Mouse (Mus musculus): ENCODE measurements at regions not wholly inside any gene's neighbourhood (a gene's known extent, or its start where the extent isn't known, plus 50 kb on each side); places are given as distances from the start of the nearest gene placed in this dataset.
"Not testable (repeated sequence)": the region's sequence is repeated elsewhere in the genome, so short reads cannot be mapped to it uniquely, and the experiment has no call there.

DNA sequence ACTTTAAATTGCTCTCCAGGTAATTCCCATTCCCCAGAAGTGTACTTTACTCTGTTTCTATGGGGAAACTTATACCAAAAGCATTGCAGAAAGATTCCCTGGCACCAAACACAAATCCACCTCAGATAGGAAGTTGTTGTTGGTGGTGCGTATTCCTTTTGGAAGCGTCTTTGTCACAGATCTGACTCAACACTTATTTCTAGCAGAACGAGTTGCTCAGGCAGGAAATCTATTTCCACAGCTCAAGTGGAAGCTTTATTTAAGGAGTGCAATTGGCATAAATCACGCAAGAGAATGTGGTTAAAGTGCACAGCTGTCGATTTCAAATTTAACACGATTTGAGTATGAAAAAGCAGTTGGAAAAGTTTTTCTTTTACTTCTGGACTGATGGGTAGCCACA lies 436.9 kb upstream of the Ghitm start:
- H3K27ac ChIP-seq (replicated peaks) = no peak overlapping the region
- no peak for ATAC-seq (ENCODE audit: low read depth)
- no peaks in the 10 kb centered on the region for H3K9me3 ChIP-seq
- no peaks in the 10 kb centered on the region for H3K27me3 ChIP-seq
- WGBS = 84% methylated on average over 6 of the region's 6 CpGs
- no peak overlapping the region for H3K4me2 ChIP-seq
- no peaks in the 10 kb centered on the region for H3K4me1 ChIP-seq (replicated peaks)
- no peak overlapping the region for H3K4me3 ChIP-seq
- H3K9ac ChIP-seq = no peak overlapping the region
- no peaks in the 10 kb centered on the region for H3K36me3 ChIP-seq

DNA sequence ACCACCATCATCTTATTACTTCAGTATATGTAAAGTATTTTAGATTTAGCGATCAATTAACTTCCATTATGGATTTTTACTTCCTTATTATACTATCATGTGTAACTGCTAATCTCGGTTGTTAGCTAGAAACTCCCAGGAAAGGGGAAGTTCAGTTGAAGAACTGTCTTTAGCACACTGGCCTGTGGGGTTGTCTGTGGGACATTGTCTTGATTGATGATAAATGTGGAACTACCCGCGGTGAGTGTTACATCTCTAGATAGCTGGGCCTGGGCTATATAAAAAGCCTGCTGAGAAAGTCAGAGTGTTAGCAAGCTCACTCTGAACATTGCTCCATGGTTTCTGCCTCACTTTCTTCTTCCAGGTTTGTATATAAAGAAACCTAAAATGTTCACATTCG lies 423.2 kb upstream of the Ghitm start:
- Histone ChIP-seq H3K27ac (replicated peaks) (no peak overlapping the region), H3K4me1 (replicated peaks) (no peaks in the 10 kb centered on the region), H3K4me2 (no peak overlapping the region), H3K36me3 (no peaks in the 10 kb centered on the region), H3K4me3 (no peak overlapping the region), H3K27me3 (no peaks in the 10 kb centered on the region), H3K9ac (no peak overlapping the region), H3K9me3 (no peaks in the 10 kb centered on the region)
- ATAC-seq (ENCODE audit: low read depth) = no peak
- WGBS = 83% methylated on average over 5 of the region's 5 CpGs

DNA sequence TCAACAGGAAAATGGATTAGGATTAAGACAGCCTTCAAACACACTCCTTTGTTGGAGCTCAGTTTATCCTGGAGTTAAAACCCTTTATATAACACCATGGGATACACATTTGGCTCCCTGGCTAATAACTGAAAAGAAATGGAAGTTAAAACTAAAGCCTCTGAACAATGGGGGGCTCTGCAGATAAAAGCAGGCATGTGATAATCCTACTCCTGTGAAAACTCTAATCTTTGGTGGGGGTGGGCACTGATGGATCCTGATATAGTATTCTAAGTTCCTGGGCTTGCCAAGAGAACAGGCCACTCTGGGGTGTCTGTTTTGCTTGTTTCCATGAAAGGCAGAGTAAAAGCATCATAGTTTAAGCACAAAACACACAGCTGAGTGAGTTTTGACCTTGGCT lies 388.5 kb upstream of the Ghitm start:
- Histone ChIP-seq H3K4me1 (replicated peaks) (no peaks in the 10 kb centered on the region), H3K36me3 (no peaks in the 10 kb centered on the region), H3K27me3 (no peaks in the 10 kb centered on the region), H3K4me3 (no peak overlapping the region), H3K4me2 (no peak overlapping the region), H3K27ac (replicated peaks) (no peak overlapping the region), H3K9me3 (no peaks in the 10 kb centered on the region), H3K9ac (no peak overlapping the region)
- ATAC-seq (ENCODE audit: low read depth) = no peak

DNA sequence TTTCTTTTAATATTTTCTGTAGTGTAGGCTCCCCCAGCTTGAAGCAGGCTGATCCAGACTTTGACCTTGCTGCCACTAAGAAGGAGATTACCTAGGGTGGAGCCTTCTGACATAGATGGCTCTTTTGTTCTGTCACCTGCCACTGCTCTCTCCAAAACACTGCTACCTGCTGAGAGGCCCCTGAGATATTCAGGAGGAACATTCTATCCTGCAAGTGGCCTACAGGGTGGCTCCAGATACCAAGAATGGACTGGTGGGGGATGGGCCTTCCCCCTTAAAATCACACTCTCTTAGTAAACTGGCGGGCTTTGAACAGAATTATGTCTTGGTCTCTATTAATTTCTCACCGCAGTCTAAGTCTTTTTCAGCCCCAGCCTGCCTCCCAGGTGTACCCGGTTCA lies 385.6 kb upstream of the Ghitm start:
- not testable (repeated sequence) for H3K4me2 ChIP-seq; H3K27me3 ChIP-seq; ATAC-seq (ENCODE audit: low read depth); H3K9ac ChIP-seq; H3K4me1 ChIP-seq (replicated peaks); H3K36me3 ChIP-seq; H3K4me3 ChIP-seq; H3K27ac ChIP-seq (replicated peaks); H3K9me3 ChIP-seq
- 88% methylated on average over 3 of the region's 3 CpGs for WGBS

DNA sequence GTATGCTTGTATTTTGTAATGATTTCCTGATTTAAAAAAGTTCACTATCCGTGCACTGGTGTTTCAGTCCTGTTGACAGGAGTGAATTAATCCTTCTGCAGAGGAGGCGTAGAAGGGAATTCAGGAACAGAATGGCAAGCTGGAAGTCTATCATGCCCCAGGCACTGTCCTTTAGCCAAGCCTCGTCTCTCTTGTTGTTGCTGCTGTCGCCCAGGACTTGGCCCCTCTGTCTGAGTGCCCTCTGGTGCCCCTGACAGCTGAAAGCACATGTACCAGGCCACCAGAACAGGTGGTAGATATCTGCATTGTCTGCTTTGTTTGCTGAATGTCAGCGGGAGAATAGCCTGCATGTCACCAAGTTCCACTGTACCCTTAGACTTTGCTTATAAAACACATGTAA lies 370.2 kb upstream of the Ghitm start:
- no peak overlapping the region for H3K4me2 ChIP-seq
- ATAC-seq (ENCODE audit: low read depth) = no peak
- H3K9ac ChIP-seq = no peak overlapping the region
- no peaks in the 10 kb centered on the region for H3K4me1 ChIP-seq (replicated peaks)
- H3K27me3 ChIP-seq = no peaks in the 10 kb centered on the region
- H3K36me3 ChIP-seq = no peaks in the 10 kb centered on the region
- H3K27ac ChIP-seq (replicated peaks) = no peak overlapping the region
- no peak overlapping the region for H3K4me3 ChIP-seq
- WGBS = 76% methylated on average over 5 of the region's 5 CpGs
- H3K9me3 ChIP-seq = no peaks in the 10 kb centered on the region

DNA sequence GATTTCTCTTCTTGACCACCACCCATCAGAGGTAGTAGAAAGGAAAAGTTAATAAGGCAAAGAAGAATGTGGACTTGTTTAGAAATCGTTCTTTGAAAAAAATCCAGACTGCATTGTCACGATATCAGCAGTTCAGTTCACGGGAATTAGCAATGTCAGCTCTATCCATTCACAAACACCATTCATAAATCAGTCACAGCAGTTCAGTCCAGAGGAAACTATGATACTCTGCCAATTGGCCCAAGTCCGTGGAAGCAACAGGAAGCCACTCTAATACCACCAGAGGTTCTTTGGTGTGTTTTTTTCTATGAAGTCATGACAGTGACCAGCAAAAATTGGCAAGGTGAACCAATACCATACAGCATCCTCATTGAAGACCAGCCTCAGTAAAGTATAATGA lies 355.6 kb upstream of the Ghitm start:
- no peak overlapping the region for H3K4me2 ChIP-seq
- H3K9me3 ChIP-seq = no peaks in the 10 kb centered on the region
- no peaks in the 10 kb centered on the region for H3K36me3 ChIP-seq
- WGBS = 56% methylated on average over 4 of the region's 4 CpGs
- ATAC-seq (ENCODE audit: low read depth) = no peak
- H3K4me3 ChIP-seq = no peak overlapping the region
- H3K27me3 ChIP-seq = no peaks in the 10 kb centered on the region
- no peak overlapping the region for H3K27ac ChIP-seq (replicated peaks)
- H3K9ac ChIP-seq = no peak overlapping the region
- H3K4me1 ChIP-seq (replicated peaks) = no peaks in the 10 kb centered on the region

DNA sequence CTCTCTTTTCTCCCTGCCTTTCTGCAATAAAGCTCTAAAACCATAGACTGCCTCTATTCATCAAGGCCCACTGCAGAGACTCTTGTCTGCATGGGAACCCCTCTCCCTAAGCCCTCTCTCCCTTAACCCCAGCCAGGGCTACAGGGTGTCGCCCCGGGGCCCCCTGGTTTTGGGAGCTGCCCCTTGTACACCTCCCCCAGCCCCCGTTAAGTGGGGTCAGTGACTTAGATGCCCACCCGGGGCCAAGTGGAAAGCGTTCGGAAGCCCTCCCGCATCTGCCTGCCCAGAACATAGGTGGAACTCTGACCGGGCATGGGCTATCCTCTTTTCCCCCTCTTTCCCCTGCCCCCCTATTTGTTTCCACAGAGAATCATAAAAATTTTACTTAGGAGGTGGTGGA lies 350.2 kb upstream of the Ghitm start:
- H3K36me3 ChIP-seq = no peaks in the 10 kb centered on the region
- no peak overlapping the region for H3K4me2 ChIP-seq
- no peak for ATAC-seq (ENCODE audit: low read depth)
- 92% methylated on average over 8 of the region's 8 CpGs for WGBS
- H3K9ac ChIP-seq = no peak overlapping the region
- H3K4me3 ChIP-seq = no peak overlapping the region
- H3K27ac ChIP-seq (replicated peaks) = no peak overlapping the region
- no peaks in the 10 kb centered on the region for H3K9me3 ChIP-seq
- H3K27me3 ChIP-seq = no peaks in the 10 kb centered on the region
- no peaks in the 10 kb centered on the region for H3K4me1 ChIP-seq (replicated peaks)

DNA sequence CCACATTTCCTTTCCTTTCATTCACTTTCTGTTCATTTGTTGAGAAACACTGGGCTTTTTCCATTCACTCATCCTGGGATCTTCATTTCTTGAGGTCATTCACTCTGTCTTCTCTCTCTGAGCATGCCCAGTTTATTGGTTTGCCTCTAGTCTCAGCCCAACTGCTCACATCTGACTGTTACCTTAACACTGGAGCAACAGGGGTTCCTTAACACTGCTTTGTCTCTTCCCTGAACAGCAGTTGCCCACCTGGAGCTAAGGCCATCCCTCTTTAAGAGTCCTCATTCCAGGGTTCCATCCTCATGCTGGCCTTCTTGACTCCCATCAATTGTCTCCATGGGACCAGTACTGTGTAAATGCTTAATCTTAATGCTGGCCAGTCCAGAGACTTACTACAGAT lies 342.5 kb upstream of the Ghitm start:
- no peak for ATAC-seq (ENCODE audit: low read depth)
- Histone ChIP-seq H3K4me3 (no peak overlapping the region), H3K36me3 (no peaks in the 10 kb centered on the region), H3K9me3 (no peaks in the 10 kb centered on the region), H3K9ac (no peak overlapping the region), H3K27ac (replicated peaks) (no peak overlapping the region), H3K4me1 (replicated peaks) (no peaks in the 10 kb centered on the region), H3K4me2 (no peak overlapping the region), H3K27me3 (no peaks in the 10 kb centered on the region)

DNA sequence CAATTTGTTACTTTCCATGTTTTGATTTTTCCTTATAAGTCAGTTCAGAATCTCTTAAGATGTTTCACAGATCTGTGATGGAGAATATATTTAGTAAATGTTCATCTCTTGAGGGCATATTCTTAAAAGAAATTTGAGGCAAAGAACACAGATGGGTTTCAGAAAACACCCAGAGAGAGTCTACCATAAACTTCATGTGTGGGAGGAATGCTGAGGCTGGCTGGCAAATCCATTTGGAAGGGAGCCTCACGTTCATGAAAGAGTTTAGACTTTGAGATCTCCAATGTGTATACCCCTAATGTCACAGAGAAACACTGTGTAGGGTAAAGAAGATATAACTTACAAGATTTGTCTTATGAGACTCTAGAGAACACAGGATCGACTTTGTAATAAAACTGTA lies 333.6 kb upstream of the Ghitm start:
- 76% methylated on average over 2 of the region's 2 CpGs for WGBS
- no peaks in the 10 kb centered on the region for H3K4me1 ChIP-seq (replicated peaks)
- no peak overlapping the region for H3K4me2 ChIP-seq
- no peaks in the 10 kb centered on the region for H3K9me3 ChIP-seq
- H3K27me3 ChIP-seq = no peaks in the 10 kb centered on the region
- ATAC-seq (ENCODE audit: low read depth) = no peak
- H3K36me3 ChIP-seq = no peaks in the 10 kb centered on the region
- H3K9ac ChIP-seq = no peak overlapping the region
- no peak overlapping the region for H3K4me3 ChIP-seq
- no peak overlapping the region for H3K27ac ChIP-seq (replicated peaks)

DNA sequence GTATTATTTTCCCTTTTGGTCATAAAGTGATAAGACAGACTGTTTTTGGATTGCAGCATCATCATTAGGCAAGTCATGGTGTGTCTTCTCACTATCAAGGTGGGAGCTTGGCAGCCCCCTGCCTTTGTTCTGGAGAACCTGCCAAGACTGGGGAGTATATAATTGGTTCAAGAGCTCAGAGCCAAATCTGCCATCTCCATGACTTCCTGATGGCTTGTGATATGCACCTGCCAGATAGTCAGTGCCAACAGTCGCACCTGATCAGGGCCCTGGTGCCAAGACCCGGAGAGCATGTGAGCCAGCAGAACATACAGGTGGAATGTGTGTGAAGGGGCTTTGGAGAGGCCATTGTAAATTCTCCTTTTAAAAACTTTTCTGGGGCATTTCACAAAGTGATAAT lies 305.8 kb upstream of the Ghitm start:
- 89% methylated on average over 2 of the region's 2 CpGs for WGBS
- no peak overlapping the region for H3K4me2 ChIP-seq
- H3K9ac ChIP-seq = no peak overlapping the region
- no peak for ATAC-seq (ENCODE audit: low read depth)
- H3K4me1 ChIP-seq (replicated peaks) = no peaks in the 10 kb centered on the region
- no peak overlapping the region for H3K4me3 ChIP-seq
- no peaks in the 10 kb centered on the region for H3K9me3 ChIP-seq
- H3K36me3 ChIP-seq = no peaks in the 10 kb centered on the region
- H3K27me3 ChIP-seq = no peaks in the 10 kb centered on the region
- H3K27ac ChIP-seq (replicated peaks) = no peak overlapping the region

DNA sequence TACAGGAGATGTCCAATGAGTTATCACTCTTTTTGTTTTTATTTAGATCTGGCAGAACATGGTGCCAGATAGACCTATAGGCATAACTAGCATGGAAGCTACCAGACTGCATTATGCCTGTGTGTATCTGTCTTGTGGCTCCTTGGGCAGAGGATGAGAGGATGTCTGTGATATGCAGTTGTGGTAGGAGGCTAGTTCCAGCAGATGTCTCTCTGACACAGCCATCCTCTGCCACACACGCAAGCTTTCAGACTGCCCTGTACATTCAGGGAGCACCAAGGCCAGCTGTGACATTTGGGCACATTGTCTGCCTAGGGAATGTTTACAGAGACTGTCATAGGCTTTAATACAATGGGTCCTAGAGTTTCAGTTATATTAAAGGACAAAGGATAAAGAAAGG lies 295.6 kb upstream of the Ghitm start:
- Histone ChIP-seq H3K36me3 (no peaks in the 10 kb centered on the region), H3K9me3 (no peaks in the 10 kb centered on the region), H3K4me2 (no peak overlapping the region), H3K4me1 (replicated peaks) (no peaks in the 10 kb centered on the region), H3K27me3 (no peaks in the 10 kb centered on the region), H3K9ac (no peak overlapping the region), H3K27ac (replicated peaks) (no peak overlapping the region), H3K4me3 (no peak overlapping the region)
- ATAC-seq (ENCODE audit: low read depth) = no peak
- WGBS = 59% methylated on average over 1 of the region's 1 CpGs

DNA sequence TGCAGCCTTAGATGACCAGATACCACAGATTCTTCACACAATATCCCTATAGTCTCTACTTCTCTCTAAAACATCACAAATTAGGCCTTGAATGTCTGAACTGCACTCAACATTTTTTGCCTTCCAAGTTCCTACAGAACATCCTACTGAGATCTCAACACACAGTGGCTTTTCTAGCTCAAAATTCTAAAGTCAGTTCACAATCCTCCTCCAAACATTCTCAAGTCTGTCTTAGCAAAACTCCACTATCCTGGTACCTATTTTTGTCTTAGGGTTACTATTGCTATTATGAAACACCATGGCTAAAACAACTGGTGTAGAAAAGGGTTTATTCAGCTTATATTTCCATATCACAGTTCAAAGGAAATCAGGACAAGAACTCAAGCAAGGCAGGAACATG lies 290.4 kb upstream of the Ghitm start:
- H3K9ac ChIP-seq = no peak overlapping the region
- no peak overlapping the region for H3K27ac ChIP-seq (replicated peaks)
- H3K4me3 ChIP-seq = no peak overlapping the region
- H3K36me3 ChIP-seq = no peaks in the 10 kb centered on the region
- H3K27me3 ChIP-seq = no peaks in the 10 kb centered on the region
- ATAC-seq (ENCODE audit: low read depth) = no peak
- H3K9me3 ChIP-seq = no peaks in the 10 kb centered on the region
- no peak overlapping the region for H3K4me2 ChIP-seq
- no peaks in the 10 kb centered on the region for H3K4me1 ChIP-seq (replicated peaks)

DNA sequence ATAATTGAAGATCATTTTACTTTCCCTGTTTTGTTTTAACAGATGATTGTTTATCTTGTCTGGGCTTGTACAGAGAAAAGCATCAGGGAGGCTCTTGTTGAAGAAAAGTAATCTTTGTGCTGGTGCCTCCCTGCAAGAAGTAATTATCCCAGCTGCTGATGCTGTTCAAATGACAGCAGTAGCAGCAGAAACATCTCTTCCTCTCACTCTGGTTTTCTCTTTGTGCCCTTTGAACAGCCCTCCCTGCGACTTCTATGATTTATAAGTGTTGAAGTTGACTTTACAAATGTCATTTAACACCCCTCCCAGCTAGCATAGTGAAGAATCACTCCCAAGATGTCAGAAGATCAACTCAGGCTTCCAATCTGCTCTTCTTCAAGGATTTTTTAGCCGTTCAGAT lies 286.5 kb upstream of the Ghitm start:
- Histone ChIP-seq H3K36me3 (no peaks in the 10 kb centered on the region), H3K9me3 (no peaks in the 10 kb centered on the region), H3K27ac (replicated peaks) (no peak overlapping the region), H3K4me1 (replicated peaks) (no peaks in the 10 kb centered on the region), H3K27me3 (no peaks in the 10 kb centered on the region), H3K4me3 (no peak overlapping the region), H3K4me2 (no peak overlapping the region), H3K9ac (no peak overlapping the region)
- WGBS = 70% methylated on average over 2 of the region's 2 CpGs
- no peak for ATAC-seq (ENCODE audit: low read depth)

DNA sequence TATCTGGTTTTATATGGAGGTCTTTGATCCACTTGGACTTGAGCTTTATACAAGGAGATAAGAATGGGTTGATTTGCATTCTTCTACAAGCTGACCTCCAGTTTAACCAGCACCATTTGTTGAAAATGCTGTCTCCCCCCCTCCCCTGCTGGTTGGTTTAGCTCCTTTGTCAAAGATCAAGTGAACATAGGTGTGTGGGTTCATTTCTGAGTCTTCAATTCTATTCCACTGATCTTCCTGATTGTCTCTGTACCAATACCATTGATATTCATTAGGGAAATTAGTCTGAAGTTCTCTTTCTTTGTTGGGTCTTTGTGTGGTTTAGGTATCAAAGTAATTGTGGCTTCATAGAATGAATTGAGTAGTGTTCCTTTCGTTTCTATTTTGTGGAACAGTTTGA lies 277.5 kb upstream of the Ghitm start:
- H3K27ac ChIP-seq (replicated peaks); H3K36me3 ChIP-seq; H3K9ac ChIP-seq; H3K9me3 ChIP-seq; H3K27me3 ChIP-seq; H3K4me3 ChIP-seq; H3K4me2 ChIP-seq; ATAC-seq (ENCODE audit: low read depth); H3K4me1 ChIP-seq (replicated peaks): not testable (repeated sequence)
- 50% methylated on average over 1 of the region's 1 CpGs for WGBS

Data from neural tube, embryonic 13.5 days (tissue).